Mouse (Mus musculus): Measurements from ENCODE around the gene Fignl1.

The Fignl1 gene

GRCm38 (mm10) chr11:11809404-11810175, 828 bp upstream of the Fignl1 start:
- peak; percentile 81 for DNase-seq (ENCODE audit: low read depth, low spot score)

- no peak for DNase-seq (ENCODE audit: low read depth, low spot score)
Measured at GRCm38 (mm10) chr11:11808035-11808819, 535 bp downstream of the Fignl1 start.

- no peak for DNase-seq (ENCODE audit: low read depth, low spot score)
Measured at GRCm38 (mm10) chr11:11805951-11806350, 2.8 kb downstream of the Fignl1 start.

GRCm38 (mm10) chr11:11804421-11804820, 4.3 kb downstream of the Fignl1 start:
- no peak for DNase-seq (ENCODE audit: low read depth, low spot score)

GRCm38 (mm10) chr11:11801067-11801466, 7.7 kb downstream of the Fignl1 start:
- no peak for DNase-seq (ENCODE audit: low read depth, low spot score)

GRCm38 (mm10) chr11:11800304-11800703, 8.5 kb downstream of the Fignl1 start:
- DNase-seq (ENCODE audit: low read depth, low spot score) = no peak

GRCm38 (mm10) chr11:11798690-11799089, 10.1 kb downstream of the Fignl1 start:
- no peak for DNase-seq (ENCODE audit: low read depth, low spot score)

- DNase-seq (ENCODE audit: low read depth, low spot score) = no peak
Measured at GRCm38 (mm10) chr11:11794626-11795025, 14.1 kb downstream of the Fignl1 start.

GRCm38 (mm10) chr11:11788521-11788974, 20.2 kb downstream of the Fignl1 start:
- peak; percentile 89 for DNase-seq (ENCODE audit: low read depth, low spot score)

- no peak for DNase-seq (ENCODE audit: low read depth, low spot score)
Measured at GRCm38 (mm10) chr11:11785457-11785856, 23.3 kb downstream of the Fignl1 start.

GRCm38 (mm10) chr11:11781728-11782127, 27.0 kb downstream of the Fignl1 start:
- no peak for DNase-seq (ENCODE audit: low read depth, low spot score)

GRCm38 (mm10) chr11:11778345-11778744, 30.4 kb downstream of the Fignl1 start:
- no peak for DNase-seq (ENCODE audit: low read depth, low spot score)

- no peak for DNase-seq (ENCODE audit: low read depth, low spot score)
Measured at GRCm38 (mm10) chr11:11777796-11778195, 31.0 kb downstream of the Fignl1 start.

- DNase-seq (ENCODE audit: low read depth, low spot score) = no peak
Measured at GRCm38 (mm10) chr11:11777246-11777645, 31.5 kb downstream of the Fignl1 start.

GRCm38 (mm10) chr11:11776822-11777174, 32.0 kb downstream of the Fignl1 start:
- no peak for DNase-seq (ENCODE audit: low read depth, low spot score)

- DNase-seq (ENCODE audit: low read depth, low spot score) = no peak
Measured at GRCm38 (mm10) chr11:11776071-11776821, 32.5 kb downstream of the Fignl1 start.

- DNase-seq (ENCODE audit: low read depth, low spot score) = no peak
Measured at GRCm38 (mm10) chr11:11774893-11775292, 33.9 kb downstream of the Fignl1 start.

GRCm38 (mm10) chr11:11774384-11774783, 34.4 kb downstream of the Fignl1 start:
- DNase-seq (ENCODE audit: low read depth, low spot score) = no peak

- DNase-seq (ENCODE audit: low read depth, low spot score) = no peak
Measured at GRCm38 (mm10) chr11:11772196-11772595, 36.6 kb downstream of the Fignl1 start.

- DNase-seq (ENCODE audit: low read depth, low spot score) = no peak
Measured at GRCm38 (mm10) chr11:11770691-11771090, 38.1 kb downstream of the Fignl1 start.

- DNase-seq (ENCODE audit: low read depth, low spot score) = no peak
Measured at GRCm38 (mm10) chr11:11769281-11769680, 39.5 kb downstream of the Fignl1 start.

- DNase-seq (ENCODE audit: low read depth, low spot score) = no peak
Measured at GRCm38 (mm10) chr11:11768057-11768456, 40.7 kb downstream of the Fignl1 start.

Measured in mesoderm, embryonic 11.5 days (tissue).